Mouse (Mus musculus) embryo, embryonic 9.5 days (tissue): ENCODE data around the gene Tmem175.

Experiments used
- DNase-seq: peaks from one replicate; pipeline ENCODE4 v3.0.0-alpha.2; 2017; ENCODE audit errors: extremely low spot score

Gene Tmem175

DNA sequence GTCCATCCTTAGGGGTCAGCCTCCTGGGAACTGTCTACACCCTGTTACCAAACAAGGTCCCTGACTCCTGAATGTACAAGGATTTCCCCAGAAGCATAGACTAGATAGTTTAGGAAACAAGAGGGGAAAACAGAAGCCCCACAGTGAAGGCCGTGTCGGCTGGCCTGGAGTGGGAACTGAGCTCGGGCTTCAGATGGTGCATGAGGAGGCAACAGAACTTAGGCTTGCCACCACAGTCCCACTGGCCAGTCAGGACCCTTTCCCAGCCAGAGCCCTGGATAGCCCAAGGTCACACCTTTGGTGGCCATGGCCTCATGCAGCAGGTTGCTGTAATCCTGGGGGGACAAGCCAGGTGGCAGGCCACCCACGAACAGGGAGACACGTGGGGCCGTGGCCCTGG is 23.8 kb downstream of the Tmem175 start:
- no peak for DNase-seq

DNA sequence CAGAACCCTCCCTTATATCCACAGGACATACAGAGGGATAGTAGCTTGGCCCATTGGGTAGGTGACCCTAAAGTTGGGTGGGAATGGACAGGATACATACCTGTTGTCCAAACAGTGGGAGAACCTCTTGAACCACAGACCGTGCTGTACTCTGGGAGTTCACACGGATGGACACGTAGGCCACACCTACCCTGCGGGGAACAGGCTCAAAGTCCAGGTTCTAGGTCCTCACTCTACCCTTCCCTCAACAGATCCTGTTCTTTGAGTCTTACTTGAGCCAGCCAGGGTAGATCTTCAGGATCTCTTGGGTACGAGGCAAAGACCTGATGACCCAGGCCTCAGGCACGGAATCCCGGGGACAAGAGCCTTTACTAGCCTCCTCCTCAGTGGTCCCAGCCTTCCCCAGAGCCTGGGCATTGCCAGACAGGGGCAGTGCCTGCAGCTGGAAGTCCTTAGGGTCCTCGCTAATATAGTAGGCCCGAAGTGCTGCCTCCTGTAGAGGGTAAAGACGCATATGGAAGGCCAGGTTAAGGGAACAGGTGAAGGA is 24.9 kb downstream of the Tmem175 start:
- DNase-seq: no peak

DNA sequence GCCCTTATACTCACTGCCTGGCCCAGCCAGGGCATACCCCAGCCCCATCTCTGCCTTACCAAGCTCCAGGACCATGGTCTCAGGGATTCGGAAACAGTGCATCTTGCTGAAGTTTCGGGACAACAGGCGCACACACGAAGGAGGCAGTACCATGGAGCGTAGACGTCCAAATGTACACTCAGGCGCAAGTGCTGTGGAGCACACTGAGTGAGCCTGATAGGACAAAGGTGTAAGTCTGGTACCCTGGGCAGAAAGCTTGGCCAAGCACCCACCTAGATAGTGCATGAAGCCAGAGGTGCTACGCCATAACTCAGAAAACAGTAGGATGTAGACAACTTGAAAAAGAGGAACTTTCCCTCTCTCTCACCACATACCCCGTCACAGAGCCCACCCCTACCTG is 25.8 kb downstream of the Tmem175 start:
- DNase-seq: no peak

DNA sequence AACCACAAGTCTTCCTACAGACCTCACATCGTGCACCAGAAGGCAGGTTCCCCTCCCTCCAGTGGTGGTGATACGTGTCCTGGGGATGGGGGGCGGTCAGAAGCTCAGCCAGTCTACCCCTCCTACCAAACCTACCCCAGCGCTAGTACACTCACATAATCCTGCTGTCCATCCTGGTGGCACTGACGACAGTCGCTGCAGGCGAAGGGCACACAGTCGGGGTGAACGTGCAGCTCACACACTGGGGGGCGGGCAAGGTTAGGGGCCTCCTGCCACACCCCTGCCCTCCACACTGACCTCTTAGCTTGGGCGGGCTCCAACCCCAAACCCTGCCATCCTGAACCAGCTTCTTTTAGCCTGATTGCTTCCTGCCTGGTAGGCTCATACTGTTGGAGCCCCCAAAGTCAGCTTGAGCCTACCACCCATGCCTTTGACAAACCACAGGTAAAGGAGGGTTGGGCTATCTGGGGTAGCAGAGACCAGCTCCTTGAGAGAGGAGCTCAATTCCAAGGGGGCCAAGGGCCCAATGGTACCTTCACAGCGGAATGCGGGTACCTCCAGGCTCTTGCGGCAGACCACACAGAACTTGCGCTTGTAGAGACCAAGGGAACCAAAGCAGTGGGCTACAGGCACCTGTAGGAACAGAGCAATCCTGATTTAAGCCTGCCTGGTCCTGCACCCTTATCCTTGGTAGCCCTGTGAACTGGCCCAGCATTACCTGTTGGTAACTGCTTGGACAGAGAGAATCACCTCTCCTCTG is 26.5 kb downstream of the Tmem175 start:
- DNase-seq: no peak

DNA sequence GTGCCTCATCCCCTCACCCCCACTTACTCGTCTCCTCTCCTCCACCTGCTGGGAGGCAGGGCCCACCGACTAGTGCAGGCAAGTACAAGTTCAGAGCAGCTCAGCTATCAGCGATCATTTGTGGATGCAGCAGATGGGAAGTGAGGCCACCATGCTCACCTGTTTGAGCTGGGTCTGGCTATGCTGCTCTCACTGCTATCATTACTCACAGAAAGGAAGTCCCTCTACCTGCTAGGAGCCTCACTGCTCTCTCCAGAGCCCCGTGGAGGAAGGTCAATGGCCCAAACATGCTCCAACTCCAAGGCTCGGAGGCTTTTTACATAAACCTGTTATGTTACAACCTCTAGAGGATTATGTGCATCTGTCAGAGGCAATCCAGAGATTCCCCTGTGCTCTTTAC is 27.8 kb downstream of the Tmem175 start:
- no peak for DNase-seq

DNA sequence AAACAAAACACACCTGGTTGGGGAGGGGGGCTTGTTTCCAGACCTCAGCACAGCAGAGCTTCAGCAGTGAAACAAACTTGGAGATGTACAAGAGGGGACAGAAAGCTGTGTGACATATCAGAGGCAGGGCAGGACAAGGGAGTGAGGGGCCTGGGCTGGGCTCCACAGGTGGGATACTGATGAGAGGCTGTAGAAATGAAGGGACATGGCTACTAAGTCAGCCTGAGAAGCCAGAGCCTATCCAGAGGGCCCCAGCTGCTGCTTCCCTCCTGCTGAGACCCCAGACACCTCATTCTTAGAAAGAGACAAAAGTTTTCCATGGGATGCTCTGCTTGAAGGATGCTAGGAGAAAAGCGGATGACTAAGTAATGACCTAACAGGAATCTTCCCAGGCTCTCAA is 29.0 kb downstream of the Tmem175 start:
- DNase-seq: no peak

DNA sequence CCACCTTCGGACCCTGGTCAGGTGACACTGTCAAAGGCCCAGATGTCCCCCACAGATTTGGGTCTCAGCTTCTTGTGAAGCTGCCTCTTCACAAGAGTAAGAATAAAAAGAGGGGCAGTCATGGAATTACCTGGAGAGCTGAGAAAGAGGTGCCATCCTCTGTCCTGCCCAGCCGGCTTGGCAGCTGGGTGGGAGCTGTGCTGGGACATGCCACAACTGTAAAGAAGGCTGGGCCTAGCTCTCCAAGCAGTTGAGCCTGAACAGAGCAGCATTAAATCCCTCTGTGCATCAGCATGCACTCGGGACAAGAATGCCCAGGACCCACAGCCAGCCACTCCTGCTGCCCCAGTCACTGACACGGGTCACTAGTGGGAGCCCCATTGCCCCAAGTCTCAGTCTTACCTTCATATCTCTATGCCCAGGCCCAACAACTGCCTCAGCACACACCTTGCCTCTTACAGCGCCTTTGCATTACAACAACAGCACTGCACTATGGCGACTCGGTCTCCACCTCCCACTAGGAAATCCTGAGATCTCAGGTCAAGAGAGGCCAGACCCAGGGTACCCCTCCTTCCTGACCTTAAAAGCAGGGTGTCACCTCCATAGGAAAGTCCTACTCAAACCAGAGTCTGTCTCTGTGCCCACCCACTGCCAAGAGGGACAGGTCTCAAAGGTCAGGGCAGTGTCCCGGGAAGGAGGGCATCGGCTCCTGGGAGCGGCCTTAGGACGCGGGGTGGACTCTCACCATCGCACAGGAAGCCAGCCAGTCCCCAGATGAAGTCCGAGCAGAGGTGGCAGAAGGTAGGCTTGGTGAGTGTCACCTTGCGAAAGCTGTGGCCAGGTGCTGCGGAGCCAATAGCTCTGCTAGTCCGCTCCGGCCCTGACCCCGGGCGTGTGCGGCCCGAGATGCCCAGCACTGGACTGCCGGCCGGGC is 30.4 kb downstream of the Tmem175 start, which contains the start of gene Idua:
Idua (plus strand) TSS at position 634 of the 934 bp plus-strand sequence.
- DNase-seq: no peak

DNA sequence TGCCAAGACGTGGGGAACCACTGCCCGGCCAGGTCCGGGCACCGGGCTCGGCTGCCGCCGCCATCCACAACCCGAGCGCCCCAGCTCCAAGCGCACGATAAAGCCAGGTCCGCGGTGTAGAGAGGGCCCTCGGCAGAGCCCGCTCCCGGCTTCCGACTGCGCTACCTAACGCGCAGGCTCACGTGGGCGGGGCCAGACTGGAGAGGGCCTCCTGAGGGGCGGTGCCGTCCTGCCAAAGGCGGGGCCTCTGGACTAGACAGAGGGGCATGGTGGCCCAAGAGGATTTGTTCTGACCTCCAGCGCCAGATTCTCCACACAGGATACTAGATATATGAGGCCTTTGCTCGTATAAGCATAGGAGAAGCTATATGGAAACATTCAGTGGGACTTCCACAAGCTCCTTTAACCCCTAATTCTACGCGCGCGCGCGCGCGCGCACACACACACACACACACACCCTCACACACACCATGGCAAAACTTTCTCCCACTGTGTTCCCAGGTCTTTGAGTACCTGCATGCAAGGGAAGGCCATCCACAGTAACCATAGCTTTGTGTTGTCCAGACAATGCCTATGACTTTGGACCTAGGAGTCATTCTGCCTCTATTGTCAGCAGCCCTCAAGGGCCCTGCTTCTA is 31.2 kb downstream of the Tmem175 start:
- DNase-seq: peak; percentile 87

DNA sequence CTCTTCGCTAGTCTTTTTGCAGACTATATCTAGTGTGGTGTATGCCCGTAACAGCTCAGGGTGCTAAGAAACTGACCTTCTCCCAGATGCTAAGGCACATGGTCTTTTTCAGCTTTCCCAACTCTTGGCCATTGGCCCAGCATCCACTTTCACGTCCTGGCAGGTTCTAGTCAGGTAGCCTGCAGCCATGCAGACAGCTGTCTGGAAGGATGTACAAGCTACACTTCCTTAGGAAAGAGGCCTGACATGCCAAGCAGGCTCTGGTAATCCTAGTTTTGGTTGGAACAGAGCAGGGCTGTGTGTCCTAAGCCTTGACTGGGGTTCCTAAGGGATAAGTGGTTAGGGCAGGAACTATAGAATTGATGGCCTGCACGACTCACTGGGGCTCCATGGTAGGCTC is 33.2 kb downstream of the Tmem175 start:
- DNase-seq: no peak

DNA sequence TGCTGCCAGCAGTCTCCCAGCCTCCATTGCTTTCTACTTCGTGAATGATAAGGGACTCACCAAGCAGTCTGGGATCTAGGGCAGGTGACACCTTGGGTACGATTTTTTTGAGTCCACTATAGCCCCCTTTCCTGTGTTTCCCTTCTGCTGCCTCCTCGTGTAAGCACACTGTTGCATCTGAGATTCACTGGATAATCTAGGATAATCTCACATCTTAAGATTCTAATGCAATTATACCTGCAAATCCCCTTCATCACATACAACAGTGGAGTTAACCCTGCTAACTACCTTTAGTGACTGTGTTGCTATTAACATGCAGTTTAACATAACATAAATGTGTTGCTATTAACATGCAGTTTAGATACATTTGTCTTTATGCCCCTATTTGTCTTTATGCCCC is 35.5 kb downstream of the Tmem175 start:
- no peak for DNase-seq

DNA sequence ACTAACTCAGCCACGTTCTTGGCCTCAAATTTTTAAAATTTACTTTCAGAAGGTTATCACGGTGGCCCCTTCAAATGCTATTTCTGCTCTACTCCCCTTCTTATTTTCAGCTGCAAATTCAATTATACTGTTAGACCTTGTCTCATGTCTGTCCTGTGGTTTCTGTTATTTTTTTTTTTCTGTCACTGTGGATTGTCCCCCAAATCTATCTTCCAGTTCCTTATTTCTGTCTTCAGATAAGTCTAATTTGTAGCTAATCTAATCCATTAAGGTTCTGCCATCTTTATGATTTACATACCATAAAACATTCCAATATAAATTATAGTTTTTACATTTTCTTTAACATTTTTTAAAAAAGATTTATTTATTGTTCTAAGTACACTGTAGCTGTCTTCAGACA is 37.8 kb downstream of the Tmem175 start:
- DNase-seq: no peak

DNA sequence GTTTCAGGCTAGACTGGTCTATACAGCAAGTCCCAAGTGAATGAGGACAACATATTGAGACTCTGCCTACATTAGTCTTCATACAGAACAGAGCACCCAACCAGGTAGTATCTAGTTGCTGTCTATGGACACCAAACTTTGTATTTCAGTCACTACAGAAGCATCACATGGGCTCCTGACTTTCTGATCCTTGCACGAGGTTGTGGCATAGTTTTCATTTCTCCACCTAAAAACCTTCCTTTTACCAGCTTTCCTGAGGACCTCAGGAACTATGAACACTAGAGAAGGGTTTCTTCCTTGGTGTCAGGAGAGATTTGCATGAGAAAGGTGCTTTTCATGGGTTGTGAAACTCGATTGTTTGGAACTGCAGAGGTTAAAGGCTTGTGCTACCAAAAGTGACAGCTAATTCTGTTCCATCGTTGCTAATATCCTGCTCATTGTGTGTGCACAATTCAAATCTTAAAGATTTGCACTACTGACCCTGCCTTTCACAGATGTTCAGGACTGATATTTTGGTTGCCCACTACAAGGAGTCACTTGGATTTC is 38.9 kb downstream of the Tmem175 start:
- no peak for DNase-seq

DNA sequence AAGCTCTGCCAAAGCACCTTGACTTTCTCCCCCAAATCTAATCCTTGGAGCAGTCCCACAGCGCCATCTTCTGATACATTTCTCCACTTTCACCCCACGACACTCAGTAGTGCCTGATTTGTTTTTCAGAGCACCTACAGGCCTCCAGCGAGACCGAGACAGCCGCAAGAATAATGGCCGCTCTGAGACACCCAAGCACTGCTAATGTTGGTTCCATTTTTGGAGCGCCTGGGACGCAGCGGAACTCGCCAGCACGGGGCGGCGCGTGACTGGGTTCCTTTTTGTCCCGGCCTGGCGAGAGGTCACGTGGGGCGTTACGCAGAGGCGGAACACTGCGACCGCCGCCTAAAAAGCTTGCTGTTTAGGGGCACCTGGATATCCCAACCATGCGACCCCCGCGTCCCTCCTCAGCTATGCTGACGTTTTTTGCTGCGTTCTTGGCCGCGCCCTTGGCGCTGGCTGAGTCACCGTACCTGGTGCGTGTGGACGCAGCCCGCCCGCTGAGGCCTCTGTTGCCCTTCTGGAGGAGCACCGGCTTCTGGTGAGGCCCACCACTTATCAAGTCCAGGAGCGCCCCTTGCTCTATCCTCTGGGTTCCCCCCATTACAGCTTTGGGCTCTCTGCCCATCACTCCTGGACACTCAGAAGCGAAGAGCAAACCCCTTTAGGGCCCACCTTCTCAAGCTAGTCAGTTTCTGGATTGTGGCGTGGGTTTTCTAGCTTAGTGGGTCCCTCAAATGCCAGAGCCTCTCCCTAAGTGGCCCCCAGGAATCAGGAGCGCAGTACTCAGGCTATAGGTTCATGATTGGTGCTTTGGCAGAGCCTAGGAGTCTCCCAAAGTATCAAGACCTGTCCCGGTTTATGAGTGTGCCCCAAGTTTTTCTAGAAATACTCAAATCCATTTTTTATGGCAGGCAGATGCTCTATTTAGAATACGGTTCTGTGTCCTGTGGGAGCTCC is 39.7 kb downstream of the Tmem175 start, which contains the start of gene Dgkq:
Dgkq (minus strand) TSS at position 696 of the 960 bp plus-strand sequence.
- DNase-seq: peak; percentile 83

DNA sequence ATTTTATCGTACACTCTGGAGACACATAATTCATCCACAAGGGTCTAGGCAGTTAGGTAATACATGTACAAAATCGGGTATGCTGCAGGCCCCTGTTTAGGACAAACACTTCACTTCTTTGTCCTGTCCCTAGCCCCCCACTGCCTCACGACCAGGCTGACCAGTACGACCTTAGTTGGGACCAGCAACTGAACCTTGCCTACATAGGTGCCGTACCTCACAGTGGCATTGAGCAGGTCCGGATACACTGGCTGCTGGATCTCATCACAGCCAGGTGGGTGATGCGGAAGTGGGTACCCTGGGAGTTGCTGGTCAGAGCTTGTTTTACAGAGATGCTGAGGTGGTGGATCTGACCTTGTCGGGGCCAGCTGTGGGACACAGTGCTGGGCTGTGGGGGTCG is 40.4 kb downstream of the Tmem175 start:
- DNase-seq: no peak

DNA sequence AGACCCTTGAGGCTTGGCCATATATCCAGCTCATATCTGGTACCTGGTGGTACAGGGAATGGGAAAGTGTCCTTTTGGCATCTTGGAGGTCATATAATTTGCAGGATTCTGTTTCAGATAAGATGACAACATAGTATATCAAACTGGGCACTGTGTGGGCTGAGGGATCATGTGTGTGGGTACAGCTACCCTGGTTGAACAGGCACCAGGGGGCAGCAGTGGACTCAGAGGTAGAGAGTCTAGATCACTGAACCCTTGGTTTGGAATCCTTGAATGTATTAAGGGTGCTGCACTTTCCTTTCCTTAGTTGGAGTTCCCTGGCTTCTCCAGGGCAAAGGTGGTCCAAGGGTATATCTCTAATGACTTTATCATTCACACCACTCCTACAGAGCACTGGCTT is 41.2 kb downstream of the Tmem175 start:
- peak; percentile 31 for DNase-seq

DNA sequence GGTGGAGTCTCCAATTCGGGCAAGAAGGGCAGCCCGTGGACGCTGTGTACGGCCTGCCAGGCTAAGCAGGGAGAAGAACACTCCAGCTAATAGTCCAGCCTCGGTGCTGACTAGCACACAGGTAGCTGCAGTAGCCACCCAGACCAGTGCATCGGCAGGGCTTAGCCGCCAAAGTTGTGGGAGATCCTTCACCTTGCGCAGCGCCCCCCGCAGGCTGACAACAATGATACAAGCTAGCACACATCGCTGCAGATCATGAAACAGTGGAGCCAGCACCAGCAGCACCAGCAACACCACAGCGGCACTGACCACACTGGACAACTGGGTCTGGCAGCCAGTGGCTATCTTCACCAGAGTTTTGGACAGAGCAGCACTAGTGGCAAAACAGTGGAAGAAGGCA is 42.2 kb downstream of the Tmem175 start:
- no peak for DNase-seq

DNA sequence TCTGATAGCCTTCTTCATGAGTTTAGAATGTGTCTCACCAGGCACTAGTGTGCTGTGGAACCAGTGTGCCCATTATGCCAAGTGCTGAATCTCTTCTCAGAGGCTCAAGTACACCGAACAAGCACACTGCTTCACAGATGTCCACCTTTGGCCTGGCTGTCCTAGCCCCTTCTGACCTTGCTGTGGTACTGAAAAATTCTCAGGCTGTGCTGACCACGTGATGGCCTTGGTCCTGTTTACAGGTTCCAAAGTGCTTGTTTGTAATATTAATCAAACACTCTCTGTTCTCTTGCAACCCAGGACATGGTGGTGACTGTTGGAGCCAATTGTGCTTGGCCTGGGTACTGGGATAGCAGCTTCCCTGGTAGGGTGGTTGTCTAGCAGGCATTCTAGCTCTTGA is 45.1 kb downstream of the Tmem175 start:
- no peak for DNase-seq

DNA sequence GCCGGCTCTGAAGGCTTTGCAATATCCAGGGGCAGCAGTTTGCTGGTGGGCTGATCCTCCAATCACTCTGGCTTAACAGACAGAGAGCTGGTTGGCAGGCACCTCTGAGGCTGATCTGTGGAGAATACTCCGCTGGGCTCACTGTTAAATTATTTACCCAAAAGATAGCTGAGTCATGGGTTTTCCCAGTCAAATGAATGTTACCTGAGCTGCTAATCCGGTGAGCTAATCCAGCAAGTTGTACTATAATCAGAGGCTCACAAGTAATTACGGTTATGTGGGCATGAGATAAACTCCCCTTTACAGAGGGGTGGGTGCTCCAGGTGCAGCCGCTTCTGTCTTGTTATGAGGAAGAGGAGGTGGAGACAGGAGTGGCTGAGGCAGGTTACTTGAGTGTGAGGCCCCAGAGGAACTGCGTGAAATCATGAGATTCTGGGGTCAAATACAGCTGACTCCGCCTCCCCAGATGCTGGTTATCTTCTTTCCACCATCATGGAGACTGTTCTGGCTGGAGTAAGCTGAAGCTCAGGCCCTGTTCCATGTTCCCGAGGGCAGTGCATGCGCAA is 45.8 kb downstream of the Tmem175 start, which contains the start of gene Slc26a1:
Slc26a1 (minus strand) TSS at position 319 of the 566 bp plus-strand sequence.
- no peak for DNase-seq

DNA sequence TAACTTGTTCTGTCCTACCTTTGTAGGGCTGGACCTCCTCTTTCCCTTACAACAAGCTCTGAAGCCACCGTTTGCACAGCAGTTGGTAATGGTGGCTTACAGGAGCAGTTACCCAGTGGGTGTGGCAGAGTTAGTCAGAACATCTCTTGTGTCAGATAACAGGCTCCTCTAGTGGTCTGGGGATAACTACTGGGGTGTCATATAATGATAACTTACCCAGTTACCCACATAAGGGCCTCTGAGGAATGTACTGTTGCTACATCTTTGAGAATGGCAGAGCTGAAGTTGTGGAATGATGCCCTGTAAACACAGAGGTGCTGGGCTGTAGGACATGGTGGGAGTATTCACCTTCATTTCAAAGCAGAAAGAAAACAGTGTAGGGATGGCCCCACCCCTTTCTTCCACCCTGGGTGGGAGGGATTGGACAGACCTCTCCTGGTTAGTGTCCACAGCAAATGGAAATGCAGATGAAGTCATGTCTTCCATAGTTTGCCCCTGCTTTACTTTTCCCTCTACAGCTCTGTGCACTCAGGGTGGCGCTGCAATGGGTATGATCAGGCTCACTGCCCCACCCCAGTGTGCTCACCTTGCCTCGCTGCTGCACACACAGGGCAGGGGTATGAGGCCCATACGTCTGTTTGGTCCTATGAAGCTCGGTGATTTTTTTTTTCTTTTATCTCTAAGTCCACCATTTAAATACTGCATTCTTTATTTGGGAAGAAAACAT is 47.4 kb downstream of the Tmem175 start:
- no peak for DNase-seq
